Mouse (Mus musculus) bone marrow, adult 2 months (tissue): ENCODE data around the gene Adgrf5.

Experiments
- CTCF ChIP-seq: fragments of 200-500 bp; IDR thresholded peaks from 2 replicates; pipeline ENCODE4 v1.5.1; 2011; ENCODE audit warnings: low read length, control low read depth; ENCODE audit not compliant: control insufficient read depth, insufficient read depth
- POLR2A ChIP-seq: fragments of 200-500 bp; IDR thresholded peaks from 2 replicates; pipeline ENCODE4 v1.6.1; 2011; ENCODE audit warnings: low read depth, mild to moderate bottlenecking, control low read depth, low read length, borderline replicate concordance; ENCODE audit not compliant: control insufficient read depth

- TF ChIP-seq CTCF, result no peak
- TF ChIP-seq POLR2A, result no peak
Measured at GRCm38 (mm10) chr17:43332686-43333085, 27.6 kb upstream of the Adgrf5 start.
